Mouse (Mus musculus) forebrain, embryonic 11.5 days (tissue): ENCODE data around the gene Alx3. TPM values are rescaled to one million over a fixed set of nuclear protein-coding genes. Genes with fewer than 3 reads are reported as not detected.
A peak's percentile ranks its signal among the peaks of the same experiment; 100 is the strongest.

Source experiments
- ATAC-seq: fragments of 200-750 bp; cut with Nextera tagmentation; replicated peaks from 2 replicates; pipeline ENCODE4 v1.8.0; 2017; ENCODE audit warnings: moderate TSS enrichment; ENCODE audit not compliant: low FRiP score
- DNase-seq: peaks from one replicate; pipeline ENCODE4 v3.0.0-alpha.2; 2017; ENCODE audit warnings: low spot score
- H3K27ac ChIP-seq: fragments of 300-500 bp; sonication (generic); 2 replicates; pipeline ENCODE4 v1.5.1; 2014; ENCODE audit warnings: low read depth, low read length
- H3K27me3 ChIP-seq: fragments of 300-500 bp; sonication (generic); 2 replicates; pipeline ENCODE4 v1.6.1; 2014; ENCODE audit warnings: mild to moderate bottlenecking, low read length, mixed read lengths; ENCODE audit not compliant: control insufficient read depth, insufficient read depth
- H3K36me3 ChIP-seq: fragments of 300-500 bp; sonication (generic); 2 replicates; pipeline ENCODE4 v1.6.1; 2014; ENCODE audit warnings: mild to moderate bottlenecking, low read length, moderate library complexity, mixed read lengths; ENCODE audit not compliant: control insufficient read depth, insufficient read depth
- H3K4me1 ChIP-seq: fragments of 300-500 bp; sonication (generic); replicated peaks from 2 replicates; pipeline ENCODE4 v1.6.1; 2014; ENCODE audit warnings: low read length, mixed read lengths; ENCODE audit not compliant: control insufficient read depth, insufficient read depth
- H3K4me2 ChIP-seq: fragments of 300-500 bp; sonication (generic); 2 replicates; pipeline ENCODE4 v1.6.1; 2014; ENCODE audit warnings: low read depth, mild to moderate bottlenecking, low read length, moderate library complexity, mixed read lengths; ENCODE audit not compliant: severe bottlenecking
- H3K4me3 ChIP-seq: fragments of 300-500 bp; sonication (generic); 2 replicates; pipeline ENCODE4 v1.5.1; 2014; ENCODE audit warnings: low read depth, low read length
- H3K9ac ChIP-seq: fragments of 300-500 bp; sonication (generic); 2 replicates; pipeline ENCODE4 v1.6.1; 2014; ENCODE audit warnings: low read length
- H3K9me3 ChIP-seq: fragments of 300-500 bp; sonication (generic); 2 replicates; pipeline ENCODE4 v1.6.1; 2016; ENCODE audit warnings: low read length, mixed read lengths; ENCODE audit not compliant: control insufficient read depth
- WGBS: fragments of 180-500 bp; shearing (Covaris S2); extraction: QIAGEN DNeasy Blood & Tissue Kit; methylation state at CpG from one replicate; pipeline ENCODE4 v1.1.7; 2014; 5-methylcytosine and 5-hydroxymethylcytosine counted together
- polyA plus RNA-seq: library from polyadenylated mRNA; unstranded; fragments of >200 nt; fragmentation: Nextera tagmentation; extraction: Ambion mirVana; gene quantifications from 2 replicates; pipeline ENCODE4 v1.2.1, GENCODE M21; 2014

The Alx3 gene
- polyA plus RNA-seq, 1 experiment from 2014 or later: 16.9 TPM

GRCm38 (mm10) chr3:107595264-107595937 is 570 bp downstream of the Alx3 start:
- Histone ChIP-seq H3K9ac (peak overlapping the region; percentile 47), H3K4me1 (peaks cover 10% of the 10 kb centered on the region; the same call in 1 of the 2 replicates), H3K4me2 (peak overlapping the region; percentile 69), H3K36me3 (no peaks in the 10 kb centered on the region), H3K27ac (0 out of 2 replicates have a peak overlapping the region, but pooled peaks have one; percentile 25), H3K4me3 (peak overlapping the region; percentile 40), H3K27me3 (peaks cover 73% of the 10 kb centered on the region), H3K9me3 (no peaks in the 10 kb centered on the region)
- DNase-seq (peak; percentile 68), ATAC-seq (peak; percentile 38)
- WGBS: under 1% methylated on average over 50 of the region's 50 CpGs

GRCm38 (mm10) chr3:107595938-107596461 is 1.2 kb downstream of the Alx3 start:
- H3K27me3 ChIP-seq: peaks cover 75% of the 10 kb centered on the region
- peak overlapping the region; percentile 69; the same call in 1 of the 2 replicates for H3K4me2 ChIP-seq
- ATAC-seq (0 out of 2 replicates have a peak, but pooled peaks have one; percentile 14), DNase-seq (peak; percentile 70)
- H3K9ac ChIP-seq: peak overlapping the region; percentile 47; the same call in 1 of the 2 replicates
- no peak overlapping the region for H3K27ac ChIP-seq
- peaks cover 10% of the 10 kb centered on the region; the same call in 1 of the 2 replicates for H3K4me1 ChIP-seq
- WGBS: under 1% methylated on average over 34 of the region's 34 CpGs
- no peaks in the 10 kb centered on the region for H3K36me3 ChIP-seq
- peak overlapping the region; percentile 40 for H3K4me3 ChIP-seq
- no peaks in the 10 kb centered on the region for H3K9me3 ChIP-seq

DNA sequence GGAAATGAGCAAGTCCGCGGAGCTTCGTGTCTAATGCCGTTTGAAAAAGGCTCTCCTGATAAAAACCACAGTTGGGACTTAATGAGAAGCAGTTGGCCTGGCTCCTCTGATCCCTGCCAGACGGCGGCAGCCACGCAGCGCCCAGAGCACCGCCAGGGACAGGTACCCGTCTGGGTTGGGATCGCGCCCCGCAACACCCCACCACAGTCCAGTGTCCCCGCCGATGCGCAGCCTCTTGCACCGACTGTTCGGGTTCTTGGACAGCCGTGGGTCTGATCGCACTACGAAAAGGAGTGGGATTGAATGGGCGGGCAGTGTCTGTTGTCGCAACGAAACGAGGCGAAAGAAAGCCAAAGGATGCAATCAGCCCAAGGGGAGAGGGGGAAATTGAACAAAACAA is 1.7 kb downstream of the Alx3 start:
- no peak overlapping the region for H3K27ac ChIP-seq
- peak overlapping the region; percentile 40; the same call in 1 of the 2 replicates for H3K4me3 ChIP-seq
- peak overlapping the region; percentile 27; the same call in 1 of the 2 replicates for H3K4me2 ChIP-seq
- no peaks in the 10 kb centered on the region for H3K36me3 ChIP-seq
- peaks cover 75% of the 10 kb centered on the region for H3K27me3 ChIP-seq
- ATAC-seq (no peak), DNase-seq (peak; percentile 76)
- under 1% methylated on average over 26 of the region's 26 CpGs for WGBS
- peaks cover 10% of the 10 kb centered on the region; the same call in 1 of the 2 replicates for H3K4me1 ChIP-seq
- H3K9me3 ChIP-seq: no peaks in the 10 kb centered on the region
- H3K9ac ChIP-seq: no peak overlapping the region

- Histone ChIP-seq H3K4me2 (peak overlapping the region; percentile 18; the same call in 1 of the 2 replicates), H3K9ac (no peak overlapping the region), H3K4me3 (no peak overlapping the region), H3K27me3 (peaks cover 75% of the 10 kb centered on the region), H3K27ac (no peak overlapping the region), H3K4me1 (peaks cover 10% of the 10 kb centered on the region; the same call in 1 of the 2 replicates), H3K9me3 (no peaks in the 10 kb centered on the region), H3K36me3 (no peaks in the 10 kb centered on the region)
- no peak for ATAC-seq
- 3% methylated on average over 21 of the region's 24 CpGs for WGBS
- no peak for DNase-seq
These were observed 2.3 kb downstream of the Alx3 start for GRCm38 (mm10) chr3:107597134-107597533.

- Histone ChIP-seq H3K4me3 (no peak overlapping the region), H3K27ac (no peak overlapping the region), H3K27me3 (peaks cover 70% of the 10 kb centered on the region), H3K4me1 (peaks cover 10% of the 10 kb centered on the region; the same call in 1 of the 2 replicates), H3K4me2 (peak overlapping the region; percentile 18; the same call in 1 of the 2 replicates), H3K36me3 (no peaks in the 10 kb centered on the region), H3K9me3 (no peaks in the 10 kb centered on the region), H3K9ac (no peak overlapping the region)
- WGBS: 3% methylated on average over 22 of the region's 22 CpGs
- no peak for DNase-seq
- no peak for ATAC-seq
These were observed 3.0 kb downstream of the Alx3 start for GRCm38 (mm10) chr3:107597586-107598389.

GRCm38 (mm10) chr3:107600127-107600526 is 5.3 kb downstream of the Alx3 start:
- H3K4me3 ChIP-seq: no peak overlapping the region
- no peaks in the 10 kb centered on the region for H3K36me3 ChIP-seq
- peaks cover 49% of the 10 kb centered on the region for H3K27me3 ChIP-seq
- peaks cover 6% of the 10 kb centered on the region; the same call in 1 of the 2 replicates for H3K4me1 ChIP-seq
- H3K9me3 ChIP-seq: no peaks in the 10 kb centered on the region
- ATAC-seq: no peak
- H3K4me2 ChIP-seq: no peak overlapping the region
- WGBS: 35% methylated on average over 5 of the region's 6 CpGs
- no peak for DNase-seq
- no peak overlapping the region for H3K27ac ChIP-seq
- no peak overlapping the region for H3K9ac ChIP-seq

- H3K27ac ChIP-seq: no peak overlapping the region
- no peak overlapping the region for H3K4me3 ChIP-seq
- no peak overlapping the region for H3K4me2 ChIP-seq
- H3K9ac ChIP-seq: no peak overlapping the region
- WGBS: 3% methylated on average over 4 of the region's 4 CpGs
- DNase-seq (peak; percentile 82), ATAC-seq (peak; percentile 42; the same call in 1 of the 2 replicates)
- no peaks in the 10 kb centered on the region for H3K4me1 ChIP-seq
- no peaks in the 10 kb centered on the region for H3K9me3 ChIP-seq
- peaks cover 2% of the 10 kb centered on the region; the same call in 1 of the 2 replicates for H3K27me3 ChIP-seq
- H3K36me3 ChIP-seq: no peaks in the 10 kb centered on the region
These were observed 10.5 kb downstream of the Alx3 start for GRCm38 (mm10) chr3:107605304-107605703.

DNA sequence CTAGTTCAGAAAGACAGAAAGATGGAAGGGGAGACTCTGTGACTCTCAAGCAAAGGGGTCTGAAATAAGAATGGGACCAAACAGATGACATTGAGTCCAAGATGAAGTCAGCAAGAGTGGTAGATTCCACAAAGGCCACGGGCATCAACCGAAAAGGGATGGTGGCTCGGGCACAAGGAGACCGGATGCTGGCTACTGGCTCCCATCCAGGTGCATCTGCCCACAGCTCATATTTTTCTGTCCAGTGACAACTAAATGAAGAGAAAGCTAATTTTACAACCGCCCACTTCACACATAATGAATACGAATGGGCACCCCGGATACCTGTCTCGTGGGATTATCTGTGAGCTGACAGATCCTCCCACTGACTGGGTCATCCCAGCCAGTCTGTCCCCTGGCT is 12.4 kb downstream of the Alx3 start:
- H3K4me1 ChIP-seq: no peaks in the 10 kb centered on the region
- DNase-seq (no peak), ATAC-seq (no peak)
- H3K9me3 ChIP-seq: no peaks in the 10 kb centered on the region
- H3K4me2 ChIP-seq: no peak overlapping the region
- H3K4me3 ChIP-seq: no peak overlapping the region
- no peak overlapping the region for H3K9ac ChIP-seq
- H3K36me3 ChIP-seq: no peaks in the 10 kb centered on the region
- no peaks in the 10 kb centered on the region for H3K27me3 ChIP-seq
- 89% methylated on average over 8 of the region's 8 CpGs for WGBS
- H3K27ac ChIP-seq: no peak overlapping the region
